Mouse (Mus musculus) heart, adult 9 months (tissue): ENCODE measurements around the gene Ranbp3l.

Source experiments
- DNase-seq, 2 experiments: peaks; one replicate each; pipeline ENCODE4 v3.0.0; 2022; ENCODE audit warnings: low spot score in 2 of 2

Ranbp3l gene

GRCm38 (mm10) chr15:9093598-9094365 is 126.0 kb downstream of the Ranbp3l start:
- no peak for DNase-seq

GRCm38 (mm10) chr15:9094366-9094750 is 126.6 kb downstream of the Ranbp3l start:
- DNase-seq: no peak

GRCm38 (mm10) chr15:9096865-9097264 is 129.1 kb downstream of the Ranbp3l start:
- DNase-seq: no peak

- no peak for DNase-seq
These were observed 132.8 kb downstream of the Ranbp3l start for GRCm38 (mm10) chr15:9100446-9101077.

GRCm38 (mm10) chr15:9106303-9107074 is 138.7 kb downstream of the Ranbp3l start:
- DNase-seq: no peak

GRCm38 (mm10) chr15:9110526-9111347 is 143.0 kb downstream of the Ranbp3l start:
- no peak for DNase-seq

GRCm38 (mm10) chr15:9111648-9112047 is 143.9 kb downstream of the Ranbp3l start:
- DNase-seq: no peak

GRCm38 (mm10) chr15:9113556-9113955 is 145.8 kb downstream of the Ranbp3l start:
- DNase-seq: no peak

- DNase-seq: no peak
These were observed 146.4 kb downstream of the Ranbp3l start for GRCm38 (mm10) chr15:9114131-9114530.

GRCm38 (mm10) chr15:9114599-9114998 is 146.8 kb downstream of the Ranbp3l start:
- no peak for DNase-seq
